Mouse (Mus musculus) 416B (cell line): ENCODE data around the gene Ubl3.

Experiments used
- DNase-seq: peaks from one replicate; pipeline ENCODE4 v3.0.0; 2011; ENCODE audit warnings: low read depth

Ubl3 gene

GRCm38 (mm10) chr5:148552187-148553071 is at the start of gene Ubl3:
Gene Ubl3 (minus strand): TSS chr5:148552789.
- peak; percentile 89 for DNase-seq

- DNase-seq, result no peak
Measured at GRCm38 (mm10) chr5:148598376-148598775, 45.8 kb upstream of the Ubl3 start.

- peak; percentile 83 for DNase-seq
Measured at GRCm38 (mm10) chr5:148596086-148596753, 43.6 kb upstream of the Ubl3 start.

- peak; percentile 7 for DNase-seq
Measured at GRCm38 (mm10) chr5:148595459-148595751, 42.8 kb upstream of the Ubl3 start.

- DNase-seq, result no peak
Measured at GRCm38 (mm10) chr5:148594693-148595458, 42.3 kb upstream of the Ubl3 start.

- DNase-seq, result no peak
Measured at GRCm38 (mm10) chr5:148593607-148594006, 41.0 kb upstream of the Ubl3 start.

- DNase-seq, result no peak
Measured at GRCm38 (mm10) chr5:148591448-148591862, 38.9 kb upstream of the Ubl3 start.

GRCm38 (mm10) chr5:148590603-148591447 is 38.2 kb upstream of the Ubl3 start:
- DNase-seq, result no peak

GRCm38 (mm10) chr5:148588987-148589386 is 36.4 kb upstream of the Ubl3 start:
- no peak for DNase-seq

- DNase-seq, result no peak
Measured at GRCm38 (mm10) chr5:148588142-148588650, 35.6 kb upstream of the Ubl3 start.

GRCm38 (mm10) chr5:148580388-148580985 is 27.9 kb upstream of the Ubl3 start:
- DNase-seq, result no peak

GRCm38 (mm10) chr5:148579156-148579555 is 26.6 kb upstream of the Ubl3 start:
- no peak for DNase-seq

- no peak for DNase-seq
Measured at GRCm38 (mm10) chr5:148578353-148578752, 25.8 kb upstream of the Ubl3 start.

GRCm38 (mm10) chr5:148577278-148577677 is 24.7 kb upstream of the Ubl3 start:
- no peak for DNase-seq

- no peak for DNase-seq
Measured at GRCm38 (mm10) chr5:148575163-148575562, 22.6 kb upstream of the Ubl3 start.

- no peak for DNase-seq
Measured at GRCm38 (mm10) chr5:148572676-148573075, 20.1 kb upstream of the Ubl3 start.

GRCm38 (mm10) chr5:148570571-148571304 is 18.1 kb upstream of the Ubl3 start:
- DNase-seq, result no peak

GRCm38 (mm10) chr5:148569444-148569843 is 16.9 kb upstream of the Ubl3 start:
- no peak for DNase-seq

GRCm38 (mm10) chr5:148565636-148566035 is 13.0 kb upstream of the Ubl3 start:
- DNase-seq, result no peak

GRCm38 (mm10) chr5:148564073-148564472 is 11.5 kb upstream of the Ubl3 start:
- no peak for DNase-seq
